Mouse (Mus musculus): ENCODE measurements around the gene Cntnap1. TPM values are rescaled to one million over a fixed set of nuclear protein-coding genes. Genes with fewer than 3 reads are reported as not detected.
A peak's percentile ranks its signal among the peaks of the same experiment; 100 is the strongest.
"Not testable (repeated sequence)": the region's sequence is repeated elsewhere in the genome, so short reads cannot be mapped to it uniquely, and the experiment has no call there.

Cntnap1 gene
- polyA plus RNA-seq, 1 experiment from 2014 or later, result 0.24 TPM

DNA sequence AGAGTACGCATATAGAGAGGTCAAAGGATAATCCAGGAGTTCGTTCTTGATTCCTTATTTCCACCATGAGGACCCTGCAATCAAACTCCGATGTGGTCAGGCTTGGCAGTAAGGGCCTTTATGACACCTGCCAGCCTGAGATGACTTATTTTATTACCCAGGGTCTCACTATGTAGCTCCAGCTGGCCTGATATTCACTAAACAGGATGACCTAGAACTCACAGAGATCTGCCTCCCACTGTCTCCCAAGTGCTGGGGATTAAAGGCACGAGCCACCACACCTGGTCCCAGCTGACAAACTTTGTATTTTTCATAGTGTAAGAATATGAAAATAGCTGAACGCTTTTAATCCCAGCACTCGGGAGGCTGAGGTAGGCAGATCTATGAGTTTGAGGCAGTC lies 15.2 kb upstream of the Cntnap1 start:
- ATAC-seq (no peak), DNase-seq (ENCODE audit: low spot score) (no peak)
- H3K27me3 ChIP-seq (replicated peaks; ENCODE audit: insufficient read depth, low read length), result no peaks in the 10 kb centered on the region
- no peaks in the 10 kb centered on the region for H3K36me3 ChIP-seq (ENCODE audit: insufficient read depth, low read length)
- no peaks in the 10 kb centered on the region for H3K9me3 ChIP-seq (ENCODE audit: low read length)
- H3K4me1 ChIP-seq (ENCODE audit: insufficient read depth, low read depth, low read length), result peaks cover 7% of the 10 kb centered on the region; the same call in 1 of the 2 replicates
- no peak overlapping the region for H3K27ac ChIP-seq (ENCODE audit: low read length)
- 68% methylated on average over 6 of the region's 6 CpGs for whole genome bisulfite sequencing
- no peak overlapping the region for H3K4me2 ChIP-seq (replicated peaks; ENCODE audit: low read depth, low read length)
- no peak overlapping the region for H3K4me3 ChIP-seq (ENCODE audit: low read depth, low read length)
- TF ChIP-seq EP300 (IDR thresholded peaks at IDR 0.05) (no peak), CTCF (IDR thresholded peaks at IDR 0.05) (no peak)
- no peak overlapping the region for H3K9ac ChIP-seq (replicated peaks; ENCODE audit: low read depth)

DNA sequence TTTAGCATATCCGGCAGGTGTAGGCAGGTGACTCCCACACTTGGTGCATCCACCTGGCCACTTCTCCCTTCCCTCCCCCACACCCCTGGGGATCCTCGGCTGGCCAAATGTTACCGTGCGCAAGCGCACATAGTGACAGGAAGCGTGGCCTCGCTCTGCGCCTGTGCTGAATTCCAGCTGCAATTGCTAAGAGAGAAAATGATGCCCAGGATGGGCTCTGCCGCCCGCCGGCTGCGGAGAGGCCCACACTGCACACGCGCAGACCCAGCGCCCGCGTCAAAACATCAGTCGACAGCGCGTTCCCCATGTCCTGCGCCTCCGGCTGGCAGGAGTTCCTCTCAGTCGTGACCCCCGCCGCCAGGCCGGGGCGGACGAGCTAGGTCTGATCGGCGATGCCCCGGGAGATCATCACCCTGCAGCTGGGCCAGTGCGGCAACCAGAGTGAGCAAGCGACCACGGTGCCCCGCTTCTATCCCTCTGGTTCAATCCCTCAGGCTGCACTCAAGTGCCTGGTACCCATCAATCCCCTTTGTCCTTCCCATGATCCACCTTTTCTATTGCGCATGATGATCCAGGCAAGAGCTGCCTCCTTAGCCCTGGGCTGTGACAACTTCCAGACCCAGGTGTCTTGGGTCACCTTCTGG lies 14.5 kb upstream of the Cntnap1 start, which contains the start of gene Tubg2:
Gene Tubg2 (plus strand): TSS at position 180 of the 644 bp plus-strand sequence.
- no peaks in the 10 kb centered on the region for H3K36me3 ChIP-seq (ENCODE audit: insufficient read depth, low read length)
- peaks cover 7% of the 10 kb centered on the region; the same call in 1 of the 2 replicates for H3K4me1 ChIP-seq (ENCODE audit: insufficient read depth, low read depth, low read length)
- ATAC-seq (peak; percentile 79), DNase-seq (ENCODE audit: low spot score) (peak; percentile 78)
- WGBS, result 2% methylated on average over 32 of the region's 36 CpGs
- no peak within 1 kb of the TSS for H3K27ac ChIP-seq (ENCODE audit: low read length)
- no peak within 1 kb of the TSS; the same call in 1 of the 2 replicates for H3K9ac ChIP-seq (replicated peaks; ENCODE audit: low read depth)
- no peaks in the 10 kb centered on the region for H3K9me3 ChIP-seq (ENCODE audit: low read length)
- H3K27me3 ChIP-seq (replicated peaks; ENCODE audit: insufficient read depth, low read length), result no peaks in the 10 kb centered on the region
- TF ChIP-seq CTCF (IDR thresholded peaks at IDR 0.05) (0 out of 2 replicates have a peak, but pooled peaks have one; percentile 5), EP300 (IDR thresholded peaks at IDR 0.05) (no peak)
- H3K4me2 ChIP-seq (replicated peaks; ENCODE audit: low read depth, low read length), result peak within 1 kb of the TSS; percentile 57
- peak within 1 kb of the TSS; percentile 24 for H3K4me3 ChIP-seq (ENCODE audit: low read depth, low read length)

DNA sequence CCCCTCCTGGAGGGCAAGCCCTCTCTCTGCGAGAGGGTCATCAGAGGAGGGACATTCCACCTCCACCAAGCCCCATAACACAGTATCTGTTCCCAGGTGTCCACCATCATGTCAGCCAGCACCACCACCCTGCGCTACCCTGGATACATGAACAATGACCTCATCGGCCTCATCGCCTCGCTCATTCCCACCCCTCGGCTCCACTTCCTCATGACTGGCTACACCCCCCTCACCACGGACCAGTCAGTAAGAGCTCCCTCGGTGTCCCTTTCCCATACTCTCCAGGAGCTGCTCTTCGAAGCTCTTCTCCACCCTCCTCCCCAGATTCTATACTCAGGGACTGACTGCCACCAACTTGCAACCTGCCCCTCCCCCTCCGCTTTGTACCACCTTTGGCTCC lies 10.2 kb upstream of the Cntnap1 start:
- DNase-seq (ENCODE audit: low spot score); ATAC-seq: not testable (repeated sequence)
- 72% methylated on average over 7 of the region's 10 CpGs for WGBS

DNA sequence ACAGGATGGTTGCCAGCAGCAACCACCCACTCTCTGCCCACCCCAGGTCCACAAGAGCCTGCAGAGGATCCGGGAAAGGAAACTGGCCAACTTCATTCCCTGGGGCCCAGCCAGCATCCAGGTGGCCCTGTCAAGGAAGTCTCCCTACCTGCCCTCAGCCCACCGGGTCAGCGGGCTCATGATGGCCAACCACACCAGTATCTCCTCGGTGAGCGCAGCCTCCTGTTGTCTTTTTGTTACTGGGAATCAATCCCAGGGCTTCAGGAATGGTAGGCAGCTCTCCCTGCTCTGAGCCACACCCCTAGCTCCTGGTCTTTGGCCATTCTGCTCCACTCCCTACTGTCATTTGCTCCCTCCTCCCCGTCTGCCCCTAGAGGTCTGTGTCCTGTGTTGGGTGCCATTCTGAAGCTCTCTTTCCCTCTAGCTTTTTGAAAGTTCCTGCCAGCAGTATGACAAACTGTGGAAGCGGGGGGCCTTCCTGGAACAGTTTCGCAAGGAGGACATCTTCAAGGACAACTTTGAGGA lies 9.3 kb upstream of the Cntnap1 start:
- H3K4me2 ChIP-seq (replicated peaks; ENCODE audit: low read depth, low read length); DNase-seq (ENCODE audit: low spot score); H3K9me3 ChIP-seq (ENCODE audit: low read length); H3K4me3 ChIP-seq (ENCODE audit: low read depth, low read length); H3K27ac ChIP-seq (ENCODE audit: low read length); H3K27me3 ChIP-seq (replicated peaks; ENCODE audit: insufficient read depth, low read length); H3K4me1 ChIP-seq (ENCODE audit: insufficient read depth, low read depth, low read length); H3K9ac ChIP-seq (replicated peaks; ENCODE audit: low read depth); ATAC-seq: not testable (repeated sequence)
- H3K36me3 ChIP-seq (ENCODE audit: insufficient read depth, low read length), result peaks cover 16% of the 10 kb centered on the region; the same call in 1 of the 2 replicates
- WGBS, result 80% methylated on average over 6 of the region's 8 CpGs

More for the DNA sequence above, 10.2 kb upstream of the Cntnap1 start:
- H3K4me3 ChIP-seq (ENCODE audit: low read depth, low read length); H3K27me3 ChIP-seq (replicated peaks; ENCODE audit: insufficient read depth, low read length); H3K27ac ChIP-seq (ENCODE audit: low read length); H3K4me1 ChIP-seq (ENCODE audit: insufficient read depth, low read depth, low read length); H3K4me2 ChIP-seq (replicated peaks; ENCODE audit: low read depth, low read length); H3K9ac ChIP-seq (replicated peaks; ENCODE audit: low read depth); H3K9me3 ChIP-seq (ENCODE audit: low read length): not testable (repeated sequence)
- peaks cover 16% of the 10 kb centered on the region; the same call in 1 of the 2 replicates for H3K36me3 ChIP-seq (ENCODE audit: insufficient read depth, low read length)

DNA sequence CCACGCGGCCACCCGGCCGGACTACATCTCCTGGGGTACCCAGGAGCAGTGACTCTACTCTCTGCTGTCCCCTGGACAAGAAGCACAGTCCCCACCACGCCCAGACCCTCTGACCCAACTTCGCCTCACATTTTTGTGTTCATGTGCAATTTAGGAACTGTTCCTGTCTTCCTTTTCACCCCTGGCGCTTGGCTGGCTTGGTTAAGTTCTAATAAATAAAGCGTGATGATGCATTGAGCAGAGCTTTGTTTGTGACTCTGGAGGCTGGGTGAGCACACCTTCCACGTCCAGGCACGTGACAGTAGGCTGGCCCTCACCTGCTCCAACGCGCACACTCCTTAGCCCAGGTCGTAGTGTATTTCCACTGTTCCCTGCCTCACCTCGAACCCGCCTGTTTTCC lies 8.8 kb upstream of the Cntnap1 start:
- no peak for TF ChIP-seq EP300 (IDR thresholded peaks at IDR 0.05)
- TF ChIP-seq CTCF (IDR thresholded peaks at IDR 0.05), result no peak
- no peak overlapping the region for H3K27ac ChIP-seq (ENCODE audit: low read length)
- no peak for ATAC-seq
- peaks cover 16% of the 10 kb centered on the region; the same call in 1 of the 2 replicates for H3K36me3 ChIP-seq (ENCODE audit: insufficient read depth, low read length)
- DNase-seq (ENCODE audit: low spot score), result no peak
- no peaks in the 10 kb centered on the region; the same call in 1 of the 2 replicates for H3K27me3 ChIP-seq (replicated peaks; ENCODE audit: insufficient read depth, low read length)
- peaks cover 2% of the 10 kb centered on the region; the same call in 1 of the 2 replicates for H3K4me1 ChIP-seq (ENCODE audit: insufficient read depth, low read depth, low read length)
- no peak overlapping the region for H3K4me2 ChIP-seq (replicated peaks; ENCODE audit: low read depth, low read length)
- H3K4me3 ChIP-seq (ENCODE audit: low read depth, low read length), result no peak overlapping the region
- WGBS, result 89% methylated on average over 15 of the region's 15 CpGs
- H3K9me3 ChIP-seq (ENCODE audit: low read length), result no peaks in the 10 kb centered on the region
- no peak overlapping the region for H3K9ac ChIP-seq (replicated peaks; ENCODE audit: low read depth)

DNA sequence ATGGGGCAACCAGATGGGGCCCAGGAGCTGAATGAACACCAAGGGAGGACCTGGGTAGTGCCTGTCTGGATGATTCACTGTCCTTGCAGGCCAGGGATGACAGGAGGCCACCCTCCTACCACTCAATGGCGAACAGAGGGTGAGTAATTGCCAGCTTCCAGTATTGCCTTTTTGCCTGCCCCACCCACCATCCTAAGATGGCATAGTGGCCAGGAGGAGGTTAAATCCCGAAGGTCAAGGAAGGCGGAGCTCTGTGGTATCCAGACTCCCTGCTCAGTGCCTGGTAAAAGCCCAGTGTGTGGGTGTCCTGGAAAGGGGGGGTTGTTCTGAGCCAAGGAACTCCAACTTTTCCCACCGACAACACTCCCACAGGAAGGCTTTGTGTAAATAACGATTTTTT lies 8.0 kb upstream of the Cntnap1 start:
- Histone ChIP-seq H3K4me1 (ENCODE audit: insufficient read depth, low read depth, low read length) (peaks cover 2% of the 10 kb centered on the region; the same call in 1 of the 2 replicates), H3K27me3 (replicated peaks; ENCODE audit: insufficient read depth, low read length) (no peaks in the 10 kb centered on the region; the same call in 1 of the 2 replicates)

More for the DNA sequence above, 8.0 kb upstream of the Cntnap1 start:
- ATAC-seq (peak; percentile 13; the same call in 1 of the 2 replicates), DNase-seq (ENCODE audit: low spot score) (peak; percentile 47)
- WGBS, result 56% methylated on average over 5 of the region's 5 CpGs
- Histone ChIP-seq H3K27ac (ENCODE audit: low read length) (0 out of 2 replicates have a peak overlapping the region, but pooled peaks have one; percentile 10), H3K4me2 (replicated peaks; ENCODE audit: low read depth, low read length) (no peak overlapping the region), H3K4me3 (ENCODE audit: low read depth, low read length) (no peak overlapping the region), H3K9ac (replicated peaks; ENCODE audit: low read depth) (no peak overlapping the region), H3K9me3 (ENCODE audit: low read length) (no peaks in the 10 kb centered on the region), H3K36me3 (ENCODE audit: insufficient read depth, low read length) (peaks cover 17% of the 10 kb centered on the region; the same call in 1 of the 2 replicates)
- TF ChIP-seq EP300 (IDR thresholded peaks at IDR 0.05) (peak; percentile 38; the same call in 1 of the 2 replicates), CTCF (IDR thresholded peaks at IDR 0.05) (no peak)

Measured in lung, postnatal 0 days (tissue).